Mouse (Mus musculus) liver, adult 2 months (tissue): ENCODE measurements around the gene Mark2.

Source experiments
- CTCF ChIP-seq: fragments of 200-500 bp; IDR thresholded peaks from 2 replicates; pipeline ENCODE4 v1.5.1; 2011; ENCODE audit warnings: low read depth, low read length, control low read depth
- POLR2A ChIP-seq: fragments of 200-500 bp; IDR thresholded peaks from 2 replicates; pipeline ENCODE4 v1.6.1; 2011; ENCODE audit warnings: low read length, control low read depth; ENCODE audit not compliant: insufficient read depth; ENCODE audit errors: extremely low read depth

DNA sequence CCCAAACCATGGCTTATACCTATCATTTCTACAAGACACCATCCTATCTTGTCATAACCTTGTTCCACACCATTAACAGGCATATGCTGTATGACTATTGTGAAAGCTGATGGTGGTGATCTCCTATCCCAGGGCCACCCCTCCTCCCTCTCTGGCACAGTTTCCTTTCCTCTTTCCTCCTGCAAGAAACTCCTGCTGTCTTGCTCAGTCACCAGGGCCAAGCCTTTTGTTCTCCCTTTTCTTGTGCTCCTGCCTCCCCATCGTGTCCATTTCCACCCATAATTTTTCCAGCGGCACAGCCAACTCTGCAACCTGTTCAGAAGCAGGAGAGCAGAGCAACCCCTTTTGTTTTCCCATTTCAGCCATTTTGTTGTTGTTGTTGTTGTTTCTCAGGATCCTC lies 44.4 kb upstream of the Mark2 start:
- TF ChIP-seq CTCF: no peak
- no peak for TF ChIP-seq POLR2A
